ENCODE assay signal across 23 mouse cellular contexts in genomic region chr8:118679347-118679746, GRCm38 (mm10).
DNase-seq lines count a peak whose midpoint lies in the region; ATAC-seq and TF ChIP-seq lines count a peak whose summit lies in the region.
"Had no signal": no experiment of that assay in that cellular context is flagged by ENCODE, and none has a peak within 500 bp of the region (broad histone marks: within the 10 kb centered on the region; RNA-seq: fewer than 3 reads in every experiment).

No protein-coding gene starts in this region.

- POLR2A ChIA-PET in Patski (lab: Charles Lee): no interaction called here

- no peaks in the 10 kb centered on the region for H3K27me3 ChIP-seq in Patski
- H3K27me3 ChIP-seq: forebrain, embryonic 13.5 days; heart, embryonic 12.5 days; hindbrain, embryonic 12.5 days; limb, embryonic 15.5 days; liver, embryonic 15.5 days; neural tube, embryonic 13.5 days had no signal

- intact Hi-C loops in heart, postnatal 25 days (cut with DNase I): no loop called here

- in situ Hi-C loops in Patski (cut with MboI; ENCODE audit: low pct_unique_long_range_greater_than_20kb): no loop called here

- TF ChIP-seq CTCF in Patski (IDR thresholded peaks at IDR 0.05): no peak

- CTCF ChIA-PET in Patski (lab: Charles Lee): interaction anchor here (0.7 to 1.5 kb wide), 3 partner anchors 13 to 98 kb away, joined by 3 to 5 read pairs (median 3); no protein-coding TSS in a partner anchor

- DNase-seq in heart, adult 11 months: peak; percentile 92
- no peak for DNase-seq in heart, postnatal 25 days (ENCODE audit: low spot score)
- peak; percentile 2 for DNase-seq in kidney, postnatal 14 days
- no peak for DNase-seq in kidney, postnatal 36 days
- peak; percentile 75 for DNase-seq in Patski (ENCODE audit: low read depth, low spot score)
- peak; percentile 31 for DNase-seq in adrenal gland, postnatal 14 days
- no peak for DNase-seq in lung, adult 18-20 months
- DNase-seq: cerebellum, adult 18-20 months; cerebellum, postnatal 14 days; heart, postnatal 10 days; left cerebral cortex, postnatal 4 days; lung, postnatal 14 days; midbrain, embryonic 14.5 days; retina, postnatal 1 day; right cerebral cortex, postnatal 25 days; spleen, adult 18-20 months had no signal

- ATAC-seq in Patski: peak; percentile 96
- ATAC-seq: forebrain, embryonic 13.5 days; intestine, postnatal 0 days had no signal

Comparison
In these comparisons a context has a peak if more than half of its experiments do, and no peak if none do; other contexts are left out.
1. DNase-seq: peak in heart, adult 11 months (single experiment), kidney, postnatal 14 days (single experiment), Patski (single experiment) and adrenal gland, postnatal 14 days (single experiment); none in heart, postnatal 25 days (single experiment), kidney, postnatal 36 days (0 of 2) and lung, adult 18-20 months (0 of 2).